Mouse (Mus musculus): ENCODE data around the gene Rnf222. TPM values are rescaled to one million over a fixed set of nuclear protein-coding genes. Genes with fewer than 3 reads are reported as not detected.
"Not testable (repeated sequence)": the region's sequence is repeated elsewhere in the genome, so short reads cannot be mapped to it uniquely, and the experiment has no call there.

The Rnf222 gene
- polyA plus RNA-seq, 1 experiment from 2014 or later, result 0.04 TPM

GRCm38 (mm10) chr11:68933885-68934507 lies 45.6 kb downstream of the Rnf222 start:
- Histone ChIP-seq H3K9me3 (replicated peaks) (no peaks in the 10 kb centered on the region), H3K36me3 (no peaks in the 10 kb centered on the region), H3K4me3 (no peak overlapping the region), H3K27me3 (ENCODE audit: low read depth, poor library complexity, severe bottlenecking) (no peaks in the 10 kb centered on the region), H3K4me1 (no peaks in the 10 kb centered on the region; the same call in 1 of the 2 replicates), H3K27ac (replicated peaks) (no peak overlapping the region)
- DNase-seq (ENCODE audit: low spot score), result no peak
- 77% methylated on average over 5 of the region's 5 CpGs for WGBS

GRCm38 (mm10) chr11:68936951-68937350 lies 48.6 kb downstream of the Rnf222 start:
- H3K4me1 ChIP-seq, result peaks cover 14% of the 10 kb centered on the region
- DNase-seq (ENCODE audit: low spot score); H3K27me3 ChIP-seq (ENCODE audit: low read depth, poor library complexity, severe bottlenecking); H3K9me3 ChIP-seq (replicated peaks); H3K27ac ChIP-seq (replicated peaks); H3K36me3 ChIP-seq; H3K4me3 ChIP-seq: not testable (repeated sequence)
- WGBS, result 89% methylated on average over 4 of the region's 4 CpGs

GRCm38 (mm10) chr11:68939451-68940304 lies 51.3 kb downstream of the Rnf222 start:
- 5% methylated on average over 16 of the region's 16 CpGs for WGBS
- H3K27me3 ChIP-seq (ENCODE audit: low read depth, poor library complexity, severe bottlenecking), result no peaks in the 10 kb centered on the region
- H3K4me3 ChIP-seq, result peak overlapping the region; percentile 58
- no peaks in the 10 kb centered on the region for H3K9me3 ChIP-seq (replicated peaks)
- peak overlapping the region; percentile 80 for H3K27ac ChIP-seq (replicated peaks)
- H3K36me3 ChIP-seq, result no peaks in the 10 kb centered on the region
- DNase-seq (ENCODE audit: low spot score), result peak; percentile 88
- peaks cover 14% of the 10 kb centered on the region for H3K4me1 ChIP-seq

- Histone ChIP-seq H3K27me3 (ENCODE audit: low read depth, poor library complexity, severe bottlenecking) (no peaks in the 10 kb centered on the region), H3K36me3 (no peaks in the 10 kb centered on the region), H3K27ac (replicated peaks) (peak overlapping the region; percentile 80), H3K4me1 (peaks cover 14% of the 10 kb centered on the region), H3K9me3 (replicated peaks) (no peaks in the 10 kb centered on the region), H3K4me3 (peak overlapping the region; percentile 58)
- 66% methylated on average over 4 of the region's 4 CpGs for whole genome bisulfite sequencing
- no peak for DNase-seq (ENCODE audit: low spot score)
Measured at GRCm38 (mm10) chr11:68940516-68940915, 52.2 kb downstream of the Rnf222 start.

GRCm38 (mm10) chr11:68942731-68943130 lies 54.4 kb downstream of the Rnf222 start:
- 93% methylated on average over 8 of the region's 8 CpGs for WGBS
- H3K36me3 ChIP-seq, result no peaks in the 10 kb centered on the region
- H3K9me3 ChIP-seq (replicated peaks), result no peaks in the 10 kb centered on the region
- H3K27me3 ChIP-seq (ENCODE audit: low read depth, poor library complexity, severe bottlenecking), result peaks cover 21% of the 10 kb centered on the region
- no peak for DNase-seq (ENCODE audit: low spot score)
- no peak overlapping the region for H3K4me3 ChIP-seq
- H3K27ac ChIP-seq (replicated peaks), result no peak overlapping the region
- peaks cover 23% of the 10 kb centered on the region for H3K4me1 ChIP-seq

- no peak overlapping the region for H3K27ac ChIP-seq (replicated peaks)
- H3K4me1 ChIP-seq, result peaks cover 17% of the 10 kb centered on the region
- DNase-seq (ENCODE audit: low spot score), result no peak
- H3K4me3 ChIP-seq, result no peak overlapping the region
- H3K9me3 ChIP-seq (replicated peaks), result no peaks in the 10 kb centered on the region
- peaks cover 37% of the 10 kb centered on the region for H3K27me3 ChIP-seq (ENCODE audit: low read depth, poor library complexity, severe bottlenecking)
- H3K36me3 ChIP-seq, result no peaks in the 10 kb centered on the region
- WGBS, result 86% methylated on average over 2 of the region's 2 CpGs
Measured at GRCm38 (mm10) chr11:68945245-68945644, 56.9 kb downstream of the Rnf222 start.

Other genes with a start within 250 kb of the Rnf222 start
- gene Myh10, start 197.0 kb upstream of the Rnf222 start, polyA plus RNA-seq (2016; fragmentation: Nextera tagmentation; extraction: Ambion mirVana), result 134 and 157 TPM in 2 replicates
- 55.2 and 60.3 TPM in 2 replicates for gene Ndel1, start 16.7 kb upstream of the Rnf222 start, polyA plus RNA-seq (2016; fragmentation: Nextera tagmentation; extraction: Ambion mirVana)
- gene Rpl26, start 13.0 kb downstream of the Rnf222 start, polyA plus RNA-seq (2016; fragmentation: Nextera tagmentation; extraction: Ambion mirVana), result 856 and 1,017 TPM in 2 replicates
- gene Odf4, start 38.5 kb downstream of the Rnf222 start, polyA plus RNA-seq (2016; fragmentation: Nextera tagmentation; extraction: Ambion mirVana), result not detected in 2 replicates
- gene Arhgef15, start 68.9 kb downstream of the Rnf222 start, polyA plus RNA-seq (2016; fragmentation: Nextera tagmentation; extraction: Ambion mirVana), result 6.4 and 6.6 TPM in 2 replicates
- 2.0 and 2.1 TPM in 2 replicates for gene Slc25a35, start 79.6 kb downstream of the Rnf222 start, polyA plus RNA-seq (2016; fragmentation: Nextera tagmentation; extraction: Ambion mirVana)
- gene Rangrf, start 86.6 kb downstream of the Rnf222 start, polyA plus RNA-seq (2016; fragmentation: Nextera tagmentation; extraction: Ambion mirVana), result 68.4 and 84.6 TPM in 2 replicates
- gene Pfas, start 119.9 kb downstream of the Rnf222 start, polyA plus RNA-seq (2016; fragmentation: Nextera tagmentation; extraction: Ambion mirVana), result 57.8 and 59.2 TPM in 2 replicates
- gene Ctc1, start 127.4 kb downstream of the Rnf222 start, polyA plus RNA-seq (2016; fragmentation: Nextera tagmentation; extraction: Ambion mirVana), result 82.4 and 85.6 TPM in 2 replicates
- gene Aurkb, start 157.1 kb downstream of the Rnf222 start, polyA plus RNA-seq (2016; fragmentation: Nextera tagmentation; extraction: Ambion mirVana), result 218 and 239 TPM in 2 replicates
- gene Borcs6, start 171.2 kb downstream of the Rnf222 start, polyA plus RNA-seq (2016; fragmentation: Nextera tagmentation; extraction: Ambion mirVana), result 6.9 and 8.7 TPM in 2 replicates
- gene Tmem107, start 182.3 kb downstream of the Rnf222 start, polyA plus RNA-seq (2016; fragmentation: Nextera tagmentation; extraction: Ambion mirVana), result 63.4 and 64.8 TPM in 2 replicates
- 63.1 and 90.1 TPM in 2 replicates for gene Vamp2, start 199.9 kb downstream of the Rnf222 start, polyA plus RNA-seq (2016; fragmentation: Nextera tagmentation; extraction: Ambion mirVana)
- 6.8 and 7.6 TPM in 2 replicates for gene Per1, start 206.7 kb downstream of the Rnf222 start, polyA plus RNA-seq (2016; fragmentation: Nextera tagmentation; extraction: Ambion mirVana)
- 0.07 and 0.09 TPM in 2 replicates for gene Hes7, start 231.9 kb downstream of the Rnf222 start, polyA plus RNA-seq (2016; fragmentation: Nextera tagmentation; extraction: Ambion mirVana)
- 0.07 and 0.14 TPM in 2 replicates for gene 9130213A22Rik, start 234.0 kb downstream of the Rnf222 start, polyA plus RNA-seq (2016; fragmentation: Nextera tagmentation; extraction: Ambion mirVana)
- 0.17 and 0.25 TPM in 2 replicates for gene Aloxe3, start 237.3 kb downstream of the Rnf222 start, polyA plus RNA-seq (2016; fragmentation: Nextera tagmentation; extraction: Ambion mirVana)